Comparison of ENCODE assay signal across 8 mouse cellular contexts in genomic region chr2:30659836-30660612, GRCm38 (mm10).
DNase-seq lines count a peak whose midpoint lies in the region; ATAC-seq lines count a peak whose summit lies in the region.

No protein-coding gene starts in this region.

- no peaks in the 10 kb centered on the region for H3K36me3 ChIP-seq in lung, embryonic 16.5 days (ENCODE audit: control insufficient read depth, insufficient read depth, low read length)
- no peaks in the 10 kb centered on the region for H3K36me3 ChIP-seq in liver, embryonic 12.5 days
- H3K36me3 ChIP-seq in stomach, embryonic 16.5 days (ENCODE audit: control insufficient read depth, insufficient read depth, low read length): no peaks in the 10 kb centered on the region

- no peak overlapping the region for H3K4me3 ChIP-seq in lung, embryonic 16.5 days (ENCODE audit: low read length)
- no peak overlapping the region for H3K4me3 ChIP-seq in liver, embryonic 12.5 days
- no peak overlapping the region for H3K4me3 ChIP-seq in stomach, embryonic 16.5 days (replicated peaks; ENCODE audit: low read length)

- peak overlapping the region; percentile 100 for H3K27ac ChIP-seq in lung, embryonic 16.5 days (ENCODE audit: low read length)
- peak overlapping the region; percentile 80 for H3K27ac ChIP-seq in liver, embryonic 12.5 days
- peak overlapping the region; percentile 100 for H3K27ac ChIP-seq in stomach, embryonic 16.5 days (ENCODE audit: low read length)

- H3K27me3 ChIP-seq in lung, embryonic 16.5 days (ENCODE audit: control insufficient read depth, insufficient read depth, low read depth, low read length): no peaks in the 10 kb centered on the region
- H3K27me3 ChIP-seq in liver, embryonic 12.5 days (replicated peaks): peaks cover 19% of the 10 kb centered on the region
- H3K27me3 ChIP-seq in stomach, embryonic 16.5 days (ENCODE audit: control insufficient read depth, insufficient read depth, low read length): no peaks in the 10 kb centered on the region

- 36% methylated on average over 11 of the region's 11 CpGs for WGBS in lung, embryonic 16.5 days
- 43% methylated on average over 11 of the region's 11 CpGs for WGBS in liver, embryonic 12.5 days (ENCODE audit: insufficient replicate concordance)
- WGBS in stomach, embryonic 16.5 days: 30% methylated on average over 11 of the region's 11 CpGs

- ATAC-seq in lung, embryonic 16.5 days (ENCODE audit: low read depth): no peak
- ATAC-seq in liver, embryonic 12.5 days: no peak
- no peak for ATAC-seq in stomach, embryonic 16.5 days (ENCODE audit: insufficient read depth, low FRiP score)
- no peak for ATAC-seq in frontal cortex, adult (ENCODE audit: low TSS enrichment)

- no peak overlapping the region; the same call in 1 of the 2 replicates for H3K4me2 ChIP-seq in lung, embryonic 16.5 days (ENCODE audit: low read depth, low read length)
- H3K4me2 ChIP-seq in liver, embryonic 12.5 days: no peak overlapping the region
- H3K4me2 ChIP-seq in stomach, embryonic 16.5 days (ENCODE audit: low read depth, low read length): no peak overlapping the region

- H3K4me1 ChIP-seq in lung, embryonic 16.5 days (replicated peaks; ENCODE audit: control insufficient read depth, insufficient read depth, low read length): peaks cover 44% of the 10 kb centered on the region
- H3K4me1 ChIP-seq in liver, embryonic 12.5 days: peaks cover 46% of the 10 kb centered on the region
- H3K4me1 ChIP-seq in stomach, embryonic 16.5 days (ENCODE audit: control insufficient read depth, insufficient read depth, low read length): peaks cover 44% of the 10 kb centered on the region

- DNase-seq in adrenal gland, postnatal 36 days: peak; percentile 33 to 39
- DNase-seq in adrenal gland, postnatal 25 days: no peak
- DNase-seq in lung, postnatal 25 days (ENCODE audit: low spot score): no peak
- DNase-seq in layer of hippocampus, postnatal 25 days (ENCODE audit: extremely low spot score in 1 of 2, low spot score in 1 of 2): no peak

- no peaks in the 10 kb centered on the region for H3K9me3 ChIP-seq in lung, embryonic 16.5 days (ENCODE audit: control insufficient read depth, low read length)
- H3K9me3 ChIP-seq in liver, embryonic 12.5 days (replicated peaks): no peaks in the 10 kb centered on the region
- no peaks in the 10 kb centered on the region for H3K9me3 ChIP-seq in stomach, embryonic 16.5 days (replicated peaks; ENCODE audit: control insufficient read depth, low read length)

- H3K9ac ChIP-seq in lung, embryonic 16.5 days (ENCODE audit: low read length): peak overlapping the region; percentile 79
- H3K9ac ChIP-seq in liver, embryonic 12.5 days: no peak overlapping the region
- peak overlapping the region; percentile 83; the same call in 1 of the 2 replicates for H3K9ac ChIP-seq in stomach, embryonic 16.5 days (ENCODE audit: low read length)

Comparison
In these comparisons a context has a peak if more than half of its experiments do, and no peak if none do; other contexts are left out.
1. DNase-seq: peak in adrenal gland, postnatal 36 days (2 of 2); none in adrenal gland, postnatal 25 days (single experiment), lung, postnatal 25 days (single experiment) and layer of hippocampus, postnatal 25 days (0 of 2).
2. Peak in every context shown above with its lines, with median percentiles within 50 percentile points of each other: H3K27ac ChIP-seq.